Mouse (Mus musculus): ENCODE measurements at regions not wholly inside any gene's neighbourhood (a gene's known extent, or its start where the extent isn't known, plus 50 kb on each side); places are given as distances from the start of the nearest gene placed in this dataset.

DNA sequence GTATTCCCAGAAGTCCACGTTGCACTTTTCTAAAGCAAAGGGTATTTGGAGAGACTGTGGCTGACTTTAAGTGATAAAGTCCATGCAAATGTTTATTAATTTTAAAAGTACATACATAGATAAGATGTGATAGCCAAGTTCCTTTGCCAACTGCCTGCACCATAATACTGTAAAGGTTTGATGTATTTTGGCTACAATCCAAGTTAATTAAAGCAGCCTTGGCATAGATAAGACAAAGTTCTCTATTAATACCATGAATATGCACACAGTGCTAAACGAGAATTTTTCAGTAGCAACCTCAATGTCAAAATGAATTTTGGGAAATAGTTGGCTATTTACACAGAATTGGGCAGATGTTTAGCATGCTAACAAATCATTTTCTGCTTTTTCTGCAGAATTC, 167.0 kb upstream of the Hsf2 start:
- TF ChIP-seq POLR2A (IDR thresholded peaks at IDR 0.05; ENCODE audit: low read depth, low read length), result no peak
- TF ChIP-seq CTCF (IDR thresholded peaks at IDR 0.05; ENCODE audit: borderline replicate concordance, insufficient read depth, low read length), result no peak
